Mouse (Mus musculus) limb, embryonic 14.5 days (tissue): ENCODE data around the gene Zbtb9. TPM values are rescaled to one million over a fixed set of nuclear protein-coding genes. Genes with fewer than 3 reads are reported as not detected.

Experiments
- ATAC-seq: fragments of 200-750 bp; cut with Nextera tagmentation; 2 replicates; pipeline ENCODE4 v1.8.0; 2017; ENCODE audit warnings: low read depth, moderate number of reproducible peaks, moderate TSS enrichment; ENCODE audit not compliant: low FRiP score
- DNase-seq: peaks from one replicate; pipeline ENCODE4 v3.0.0-alpha.2; 2015; ENCODE audit warnings: low spot score
- H3K27ac ChIP-seq: fragments of 300-500 bp; sonication (generic); replicated peaks from 2 replicates; pipeline ENCODE4 v1.5.1; 2014; ENCODE audit warnings: low read depth, mild to moderate bottlenecking, low read length, moderate library complexity, mixed read lengths
- H3K27me3 ChIP-seq: fragments of 300-500 bp; sonication (generic); 2 replicates; pipeline ENCODE4 v1.6.1; 2014; ENCODE audit warnings: low read length, mixed read lengths; ENCODE audit not compliant: control insufficient read depth, insufficient read depth
- H3K36me3 ChIP-seq: fragments of 300-500 bp; sonication (generic); 2 replicates; pipeline ENCODE4 v1.6.1; 2014; ENCODE audit warnings: mild to moderate bottlenecking, low read length, moderate library complexity, mixed read lengths; ENCODE audit not compliant: control insufficient read depth, insufficient read depth
- H3K4me1 ChIP-seq: fragments of 300-500 bp; sonication (generic); 2 replicates; pipeline ENCODE4 v1.6.1; 2014; ENCODE audit warnings: antibody characterized with exemption, low read length, mixed read lengths; ENCODE audit not compliant: control insufficient read depth, insufficient read depth
- H3K4me2 ChIP-seq: fragments of 300-500 bp; sonication (generic); replicated peaks from 2 replicates; pipeline ENCODE4 v1.6.1; 2014; ENCODE audit warnings: low read depth, mild to moderate bottlenecking, low read length, moderate library complexity; ENCODE audit not compliant: severe bottlenecking
- H3K4me3 ChIP-seq: fragments of 300-500 bp; sonication (generic); replicated peaks from 2 replicates; pipeline ENCODE4 v1.5.1; 2014; ENCODE audit warnings: low read length
- H3K9ac ChIP-seq: fragments of 300-500 bp; sonication (generic); 2 replicates; pipeline ENCODE4 v1.6.1; 2014; ENCODE audit warnings: mild to moderate bottlenecking, low read depth, low read length, moderate library complexity; ENCODE audit not compliant: severe bottlenecking
- H3K9me3 ChIP-seq: fragments of 300-500 bp; sonication (generic); 2 replicates; pipeline ENCODE4 v1.6.1; 2016; ENCODE audit warnings: low read length; ENCODE audit not compliant: control insufficient read depth
- POLR2A ChIP-seq: fragments of 200-500 bp; IDR thresholded peaks from 2 replicates; pipeline ENCODE4 v1.8.0; 2012; ENCODE audit warnings: inconsistent platforms, mild to moderate bottlenecking, moderate library complexity, borderline replicate concordance; ENCODE audit not compliant: insufficient read depth, insufficient read length; ENCODE audit errors: extremely low read depth
- WGBS: fragments of 180-500 bp; shearing (Covaris S2); extraction: QIAGEN DNeasy Blood & Tissue Kit; methylation state at CpG from one replicate; pipeline ENCODE4 v1.1.7; 2014; 5-methylcytosine and 5-hydroxymethylcytosine counted together
- polyA plus RNA-seq, 2 experiments: library from polyadenylated mRNA; depleted of rRNA in 1 of 2; stranded (reverse) in 1 of 2; unstranded in 1 of 2; fragments of >200 nt; fragmentation: Nextera tagmentation in 1 of 2; extraction: Ambion mirVana in 1 of 2; gene quantifications; 2 replicates each; pipeline versions ENCODE4 v1.2.1 to v1.2.3; 2012 to 2014

Zbtb9 gene
- polyA plus RNA-seq, 2 experiments, result 10.0 to 14.8 TPM

GRCm38 (mm10) chr17:26941031-26941789 is 31.8 kb upstream of the Zbtb9 start, which contains the start of gene Syngap1:
Syngap1 (plus strand) TSS chr17:26941253.
- Histone ChIP-seq H3K9me3 (no peaks in the 10 kb centered on the region), H3K36me3 (peaks cover 14% of the 10 kb centered on the region), H3K4me1 (peaks cover 42% of the 10 kb centered on the region), H3K27ac (peak within 1 kb of the TSS; percentile 93), H3K4me3 (peak within 1 kb of the TSS; percentile 63), H3K27me3 (no peaks in the 10 kb centered on the region), H3K9ac (peak within 1 kb of the TSS; percentile 62), H3K4me2 (peak within 1 kb of the TSS; percentile 76)
- under 1% methylated on average over 22 of the region's 24 CpGs for WGBS
- ATAC-seq (no peak), DNase-seq (peak; percentile 66)
- no peak for TF ChIP-seq POLR2A

GRCm38 (mm10) chr17:26941841-26942570 is 31.0 kb upstream of the Zbtb9 start:
- peak overlapping the region; percentile 73 for H3K27ac ChIP-seq
- no peaks in the 10 kb centered on the region for H3K27me3 ChIP-seq
- DNase-seq, result no peak
- peak overlapping the region; percentile 58 for H3K4me2 ChIP-seq
- WGBS, result 18% methylated on average over 4 of the region's 4 CpGs
- TF ChIP-seq POLR2A, result no peak
- ATAC-seq, result no peak
- peaks cover 6% of the 10 kb centered on the region for H3K36me3 ChIP-seq
- no peaks in the 10 kb centered on the region for H3K9me3 ChIP-seq
- H3K4me1 ChIP-seq, result peaks cover 49% of the 10 kb centered on the region
- H3K4me3 ChIP-seq, result peak overlapping the region; percentile 50
- H3K9ac ChIP-seq, result peak overlapping the region; percentile 62

- Histone ChIP-seq H3K4me2 (peak overlapping the region; percentile 91), H3K27ac (peak overlapping the region; percentile 74), H3K4me1 (peaks cover 57% of the 10 kb centered on the region), H3K4me3 (peak overlapping the region; percentile 43), H3K36me3 (no peaks in the 10 kb centered on the region), H3K9ac (peak overlapping the region; percentile 58), H3K27me3 (no peaks in the 10 kb centered on the region), H3K9me3 (no peaks in the 10 kb centered on the region)
- no peak for TF ChIP-seq POLR2A
- ATAC-seq, result no peak
- no peak for DNase-seq
- WGBS, result 23% methylated on average over 13 of the region's 13 CpGs
These were observed 27.0 kb upstream of the Zbtb9 start for GRCm38 (mm10) chr17:26945824-26946495.

GRCm38 (mm10) chr17:26946567-26946966 is 26.4 kb upstream of the Zbtb9 start:
- WGBS, result 1% methylated on average over 35 of the region's 37 CpGs
- H3K27me3 ChIP-seq, result no peaks in the 10 kb centered on the region
- peak overlapping the region; percentile 43 for H3K4me3 ChIP-seq
- no peak for TF ChIP-seq POLR2A
- no peaks in the 10 kb centered on the region for H3K9me3 ChIP-seq
- no peaks in the 10 kb centered on the region for H3K36me3 ChIP-seq
- H3K27ac ChIP-seq, result peak overlapping the region; percentile 74
- peaks cover 60% of the 10 kb centered on the region for H3K4me1 ChIP-seq
- H3K9ac ChIP-seq, result peak overlapping the region; percentile 58
- DNase-seq, result no peak
- ATAC-seq, result peak; percentile 12; the same call in 1 of the 2 replicates
- H3K4me2 ChIP-seq, result peak overlapping the region; percentile 91
